Mouse (Mus musculus) CH12.LX (cell line): ENCODE measurements around the gene Shpk. TPM values are rescaled to one million over a fixed set of nuclear protein-coding genes. Genes with fewer than 3 reads are reported as not detected.

Source experiments
- DNase-seq: peaks from one replicate; pipeline ENCODE4 v3.0.0-alpha.2; 2013; ENCODE audit errors: extremely low read depth
- H3K27ac ChIP-seq: 2 replicates; pipeline ENCODE4 v1.5.1; 2012; ENCODE audit warnings: low read depth, mild to moderate bottlenecking, control low read depth, moderate library complexity; ENCODE audit not compliant: insufficient read depth
- H3K27me3 ChIP-seq: replicated peaks from 2 replicates; pipeline ENCODE3; 2012; ENCODE audit warnings: inconsistent platforms
- H3K36me3 ChIP-seq, 2 experiments: replicated peaks in 1 of 2; 2 replicates each; pipeline versions ENCODE3 to v1.6.1; 2012; ENCODE audit warnings: inconsistent platforms in 1 of 2, low read length in 1 of 2, mild to moderate bottlenecking in 1 of 2, mixed read lengths in 1 of 2, moderate library complexity in 1 of 2; ENCODE audit not compliant: control insufficient read depth in 1 of 2, insufficient read depth in 1 of 2
- H3K4me1 ChIP-seq, 2 experiments: 2 replicates each; pipeline ENCODE4 v1.6.1; 2012; ENCODE audit warnings: inconsistent platforms in 1 of 2, moderate library complexity in 1 of 2; ENCODE audit not compliant: insufficient read depth in 2 of 2, control insufficient read depth in 1 of 2
- H3K4me2 ChIP-seq: 2 replicates; pipeline ENCODE4 v1.6.1; 2012; ENCODE audit warnings: low read depth, mild to moderate bottlenecking, control low read depth; ENCODE audit not compliant: poor library complexity, insufficient read depth, severe bottlenecking
- H3K4me3 ChIP-seq, 3 experiments: fragments of 150-350 bp in 1 of 3; sonication (generic) in 1 of 3; replicated peaks in 1 of 3; 2 replicates each; pipeline versions ENCODE3 to v1.5.1; 2011 to 2012; ENCODE audit warnings: low read depth in 2 of 3, low read length in 2 of 3, mild to moderate bottlenecking in 2 of 3, moderate library complexity in 2 of 3, control low read depth in 1 of 3, improper control_type of control experiment in 1 of 3, inconsistent platforms in 1 of 3, mixed read lengths in 1 of 3; ENCODE audit not compliant: poor library complexity in 1 of 3
- H3K79me2 ChIP-seq: replicated peaks from 2 replicates; pipeline ENCODE4 v1.6.1; 2012; ENCODE audit warnings: mild to moderate bottlenecking, moderate library complexity; ENCODE audit not compliant: control insufficient read depth, poor library complexity, insufficient read depth, severe bottlenecking; ENCODE audit errors: extremely low read depth
- H3K9ac ChIP-seq: 2 replicates; pipeline ENCODE4 v1.6.1; 2012; ENCODE audit warnings: low read depth, mild to moderate bottlenecking, control low read depth, moderate library complexity; ENCODE audit not compliant: insufficient read depth
- H3K9me3 ChIP-seq: replicated peaks from 2 replicates; pipeline ENCODE3; 2012; ENCODE audit warnings: low read length, inconsistent platforms, mixed read lengths
- CTCF ChIP-seq, 2 experiments: IDR thresholded peaks in 1 of 2; conservative IDR thresholded peaks in 1 of 2; 2 replicates each; pipeline ENCODE4 v1.5.1; 2011 to 2012; ENCODE audit warnings: low read depth in 2 of 2, low read length in 2 of 2, improper control_type of control experiment in 1 of 2, inconsistent platforms in 1 of 2, mild to moderate bottlenecking in 1 of 2, moderate library complexity in 1 of 2
- ETS1 ChIP-seq: conservative IDR thresholded peaks from 2 replicates; pipeline ENCODE4 v1.6.1; 2012; ENCODE audit warnings: low read depth, mild to moderate bottlenecking, inconsistent platforms, low read length, improper control_type of control experiment, moderate library complexity
- GABPA ChIP-seq: IDR thresholded peaks from 2 replicates; pipeline ENCODE4 v1.6.1; 2012; ENCODE audit warnings: low read depth, low read length, improper control_type of control experiment, inconsistent platforms; ENCODE audit not compliant: insufficient replicate concordance
- HCFC1 ChIP-seq: IDR thresholded peaks from 2 replicates; pipeline ENCODE4 v1.6.1; 2012; ENCODE audit warnings: low read depth, mild to moderate bottlenecking, inconsistent platforms, low read length, improper control_type of control experiment
- JUND ChIP-seq: conservative IDR thresholded peaks from 2 replicates; pipeline ENCODE4 v1.6.1; 2011; ENCODE audit warnings: low read depth, low read length, improper control_type of control experiment
- MAX ChIP-seq: IDR thresholded peaks from 2 replicates; pipeline ENCODE4 v1.6.1; 2011; ENCODE audit warnings: low read length, improper control_type of control experiment
- MEF2A ChIP-seq: IDR thresholded peaks from 2 replicates; pipeline ENCODE4 v1.6.1; 2014; ENCODE audit warnings: low read depth, mild to moderate bottlenecking, inconsistent platforms, low read length, improper control_type of control experiment, borderline replicate concordance
- MYC ChIP-seq: IDR thresholded peaks from 2 replicates; pipeline ENCODE4 v1.6.1; 2011; ENCODE audit warnings: low read depth, mild to moderate bottlenecking, improper control_type of control experiment, low read length
- NELFE ChIP-seq: IDR thresholded peaks from 2 replicates; pipeline ENCODE4 v1.6.1; 2011; ENCODE audit warnings: low read depth, low read length, improper control_type of control experiment
- NRF1 ChIP-seq: IDR thresholded peaks from 2 replicates; pipeline ENCODE4 v1.6.1; 2014; ENCODE audit warnings: low read depth, mild to moderate bottlenecking, inconsistent platforms, low read length, improper control_type of control experiment, moderate library complexity
- POLR2A ChIP-seq: IDR thresholded peaks from 2 replicates; pipeline ENCODE4 v1.6.1; 2011; ENCODE audit warnings: low read depth, mild to moderate bottlenecking, improper control_type of control experiment, low read length
- POLR2AphosphoS2 ChIP-seq: IDR thresholded peaks from 2 replicates; pipeline ENCODE4 v1.6.1; 2011; ENCODE audit warnings: low read depth, low read length, improper control_type of control experiment
- RAD21 ChIP-seq: IDR thresholded peaks from 2 replicates; pipeline ENCODE4 v1.6.1; 2011; ENCODE audit warnings: low read depth, mild to moderate bottlenecking, low read length, improper control_type of control experiment, moderate library complexity
- SIN3A ChIP-seq: IDR thresholded peaks from 2 replicates; pipeline ENCODE4 v1.6.1; 2012; ENCODE audit warnings: low read length, improper control_type of control experiment, inconsistent platforms
- SMC3 ChIP-seq: IDR thresholded peaks from 2 replicates; pipeline ENCODE4 v1.6.1; 2011; ENCODE audit warnings: low read depth, low read length, improper control_type of control experiment
- TBP ChIP-seq: conservative IDR thresholded peaks from 2 replicates; pipeline ENCODE4 v1.6.1; 2011; ENCODE audit warnings: low read depth, low read length, improper control_type of control experiment
- UBTF ChIP-seq: IDR thresholded peaks from 2 replicates; pipeline ENCODE4 v1.6.1; 2012; ENCODE audit warnings: low read depth, mild to moderate bottlenecking, inconsistent platforms, low read length, improper control_type of control experiment, moderate library complexity
- ZKSCAN1 ChIP-seq: IDR thresholded peaks from 2 replicates; pipeline ENCODE4 v1.6.1; 2012; ENCODE audit warnings: low read depth, inconsistent platforms, low read length, improper control_type of control experiment, borderline replicate concordance
- dilution Hi-C: fragments of 300-500 bp; cut with MboI; formaldehyde crosslinking; loops from 2 replicates; pipeline ENCODE4 v1.14.3; 2020; ENCODE audit warnings: low sequenced_read_pairs; ENCODE audit not compliant: extremely low pct_unique_long_range_greater_than_20kb, extremely low pct_ligation_motif_present
- in situ Hi-C: fragments of 300-500 bp; cut with MboI; formaldehyde crosslinking; loops from 3 replicates; pipeline ENCODE4 v1.14.3; 2019; ENCODE audit warnings: low sequenced_read_pairs, low pct_ligation_motif_present, low pct_unique_long_range_greater_than_20kb, mixed read lengths
- polyA plus RNA-seq: library from polyadenylated mRNA; unstranded; fragments of >175 nt; gene quantifications from 2 replicates; pipeline ENCODE4 v1.2.1, GENCODE M21; 2012; ENCODE audit warnings: low read depth; ENCODE audit not compliant: insufficient read length
- total RNA-seq, 2 experiments: library from RNA; depleted of rRNA; stranded (reverse); fragments of 300-350 nt in 1 of 2; fragments of >200 nt in 1 of 2; gene quantifications; 2 replicates each; pipeline ENCODE4 v1.2.3; 2012 to 2014

The Shpk gene
- total and polyA plus RNA-seq, 3 experiments, result 0.83 to 1.8 (median 1.4) TPM

GRCm38 (mm10) chr11:73168576-73168975 is 30.7 kb upstream of the Shpk start:
- DNase-seq, result no peak
- Histone ChIP-seq H3K27me3 (no peaks in the 10 kb centered on the region), H3K79me2 (no peaks in the 10 kb centered on the region), H3K36me3 (peaks cover 13 to 71% of the 10 kb centered on the region in 2 experiments), H3K9ac (no peak overlapping the region), H3K27ac (no peak overlapping the region), H3K4me3 (no peak overlapping the region), H3K9me3 (no peaks in the 10 kb centered on the region), H3K4me2 (no peak overlapping the region), H3K4me1 (peaks cover 0 to 16% of the 10 kb centered on the region in 2 experiments; a peak in 2 of 4 replicates)
- in situ Hi-C loops (no loop called here), dilution Hi-C loops (no loop called here)
- no peak for TF ChIP-seq SMC3
- TF ChIP-seq MEF2A, result no peak
- no peak for TF ChIP-seq JUND
- no peak for TF ChIP-seq NELFE
- TF ChIP-seq GABPA, result no peak
- TF ChIP-seq NRF1, result no peak
- no peak for TF ChIP-seq POLR2AphosphoS2
- TF ChIP-seq UBTF, result no peak

GRCm38 (mm10) chr11:73169231-73169630 is 30.0 kb upstream of the Shpk start:
- no peaks in the 10 kb centered on the region for H3K27me3 ChIP-seq
- no peak overlapping the region for H3K4me2 ChIP-seq
- H3K4me1 ChIP-seq, result peaks cover 0 to 20% of the 10 kb centered on the region in 2 experiments; a peak in 2 of 4 replicates
- H3K9ac ChIP-seq, result no peak overlapping the region
- in situ Hi-C loops, result no loop called here
- no peak overlapping the region for H3K27ac ChIP-seq
- no peak overlapping the region for H3K4me3 ChIP-seq
- H3K9me3 ChIP-seq, result no peaks in the 10 kb centered on the region
- dilution Hi-C loops, result no loop called here
- 0 out of 2 replicates have a peak, but pooled peaks cover 4% of the 10 kb centered on the region for H3K79me2 ChIP-seq
- no peak for TF ChIP-seq MAX
- TF ChIP-seq HCFC1, result no peak
- peak; percentile 70 for TF ChIP-seq SMC3
- peak; percentile 63 for TF ChIP-seq RAD21
- peak; percentile 86 to 91 for TF ChIP-seq CTCF (conservative IDR thresholded peaks at IDR 0.05 in 1 of 2, IDR thresholded peaks at IDR 0.05 in 1 of 2; ENCODE audit: low read depth in 2 of 2, low read length in 2 of 2)
- peaks cover 13 to 77% of the 10 kb centered on the region in 2 experiments for H3K36me3 ChIP-seq
- peak; percentile 79 for DNase-seq

- H3K4me1 ChIP-seq, result peaks cover 0 to 36% of the 10 kb centered on the region in 2 experiments; a peak in 2 of 4 replicates
- H3K9ac ChIP-seq, result no peak overlapping the region
- H3K27me3 ChIP-seq, result peaks cover under 1% of the 10 kb centered on the region
- dilution Hi-C loops, result no loop called here
- H3K9me3 ChIP-seq, result no peaks in the 10 kb centered on the region
- H3K36me3 ChIP-seq, result peaks cover 16 to 76% of the 10 kb centered on the region in 2 experiments
- peaks cover 27% of the 10 kb centered on the region for H3K79me2 ChIP-seq
- H3K27ac ChIP-seq, result no peak overlapping the region
- TF ChIP-seq ZKSCAN1, result no peak
- no peak for TF ChIP-seq ETS1
- TF ChIP-seq SIN3A, result no peak
- TF ChIP-seq MYC, result no peak
- TF ChIP-seq TBP, result no peak
- no peak for TF ChIP-seq POLR2A
- in situ Hi-C loops, result no loop called here
- no peak overlapping the region for H3K4me2 ChIP-seq
- DNase-seq, result no peak
- H3K4me3 ChIP-seq, result no peak overlapping the region
These were observed 27.1 kb upstream of the Shpk start for GRCm38 (mm10) chr11:73172186-73172585.
